Mouse (Mus musculus) spleen, postnatal 10 days (tissue): ENCODE data around the gene Nmd3.

ENCODE experiments used
- DNase-seq, 2 experiments: peaks; one replicate each; pipeline ENCODE4 v3.0.0; 2021 to 2022; ENCODE audit warnings: low spot score in 2 of 2

Gene Nmd3

GRCm38 (mm10) chr3:69763630-69764565 is 42.1 kb downstream of the Nmd3 start:
- DNase-seq: no peak

- no peak for DNase-seq
Measured at GRCm38 (mm10) chr3:69765206-69765605, 43.4 kb downstream of the Nmd3 start.

GRCm38 (mm10) chr3:69769150-69769549 is 47.4 kb downstream of the Nmd3 start:
- no peak for DNase-seq

GRCm38 (mm10) chr3:69773356-69773755 is 51.6 kb downstream of the Nmd3 start:
- DNase-seq: no peak

GRCm38 (mm10) chr3:69779246-69779796 is 57.5 kb downstream of the Nmd3 start:
- DNase-seq: no peak

- DNase-seq: no peak
Measured at GRCm38 (mm10) chr3:69792823-69793417, 71.1 kb downstream of the Nmd3 start.

GRCm38 (mm10) chr3:69797533-69797932 is 75.7 kb downstream of the Nmd3 start:
- DNase-seq: no peak

- DNase-seq: no peak
Measured at GRCm38 (mm10) chr3:69797969-69798368, 76.2 kb downstream of the Nmd3 start.

- DNase-seq: no peak
Measured at GRCm38 (mm10) chr3:69799096-69799495, 77.3 kb downstream of the Nmd3 start.

GRCm38 (mm10) chr3:69800829-69801384 is 79.1 kb downstream of the Nmd3 start:
- DNase-seq: no peak

- no peak for DNase-seq
Measured at GRCm38 (mm10) chr3:69803137-69803536, 81.4 kb downstream of the Nmd3 start.
